Mouse (Mus musculus) granulocyte monocyte progenitor cell, adult 5-6 weeks (primary cell): ENCODE data around the gene Pkdcc. TPM values are rescaled to one million over a fixed set of nuclear protein-coding genes. Genes with fewer than 3 reads are reported as not detected.
A peak's percentile ranks its signal among the peaks of the same experiment; 100 is the strongest.

Source experiments
- ATAC-seq: replicated peaks from 2 replicates; pipeline ENCODE4 v1.8.0; 2016; ENCODE audit warnings: mild to moderate bottlenecking, moderate TSS enrichment, inconsistent platforms; ENCODE audit not compliant: poor library complexity, severe bottlenecking
- total RNA-seq, 2 experiments: library from RNA; stranded (forward) in 1 of 2; stranded (reverse) in 1 of 2; fragments of 200-712, 200-1000 nt in 1 of 2; fragments of >200 nt in 1 of 2; fragmentation: Nextera tagmentation in 1 of 2; gene quantifications; 2 replicates each; pipeline ENCODE4 v1.2.3; 2014 to 2017

Gene Pkdcc
- 0.34 TPM in 1 of 2 replicates, not detected in the other for total RNA-seq (2014; fragmentation: Nextera tagmentation)
- total RNA-seq (2017) = 1.8 TPM in 1 of 2 replicates, not detected in the other

GRCm38 (mm10) chr17:83214674-83215528 is at the start of gene Pkdcc:
Gene Pkdcc, plus strand, starts transcription at chr17:83215292.
- peak; percentile 49 for ATAC-seq

GRCm38 (mm10) chr17:83166195-83166594 is 48.9 kb upstream of the Pkdcc start:
- no peak for ATAC-seq

- ATAC-seq = no peak
Measured at GRCm38 (mm10) chr17:83176146-83176545, 38.9 kb upstream of the Pkdcc start.

- peak; percentile 49 for ATAC-seq
Measured at GRCm38 (mm10) chr17:83178483-83179150, 36.5 kb upstream of the Pkdcc start.

GRCm38 (mm10) chr17:83179151-83179531 is 36.0 kb upstream of the Pkdcc start:
- no peak for ATAC-seq

GRCm38 (mm10) chr17:83179569-83179968 is 35.5 kb upstream of the Pkdcc start:
- ATAC-seq = no peak

- no peak for ATAC-seq
Measured at GRCm38 (mm10) chr17:83181086-83181485, 34.0 kb upstream of the Pkdcc start.

GRCm38 (mm10) chr17:83181592-83181991 is 33.5 kb upstream of the Pkdcc start:
- ATAC-seq = no peak

- no peak for ATAC-seq
Measured at GRCm38 (mm10) chr17:83182061-83182664, 32.9 kb upstream of the Pkdcc start.

- ATAC-seq = no peak
Measured at GRCm38 (mm10) chr17:83182780-83183179, 32.3 kb upstream of the Pkdcc start.

GRCm38 (mm10) chr17:83187751-83188565 is 27.1 kb upstream of the Pkdcc start:
- ATAC-seq = no peak

- no peak for ATAC-seq
Measured at GRCm38 (mm10) chr17:83190810-83191209, 24.3 kb upstream of the Pkdcc start.

GRCm38 (mm10) chr17:83194491-83194890 is 20.6 kb upstream of the Pkdcc start:
- ATAC-seq = no peak

- ATAC-seq = no peak
Measured at GRCm38 (mm10) chr17:83197361-83197923, 17.6 kb upstream of the Pkdcc start.

- ATAC-seq = no peak
Measured at GRCm38 (mm10) chr17:83200469-83200868, 14.6 kb upstream of the Pkdcc start.

- no peak for ATAC-seq
Measured at GRCm38 (mm10) chr17:83201257-83201656, 13.8 kb upstream of the Pkdcc start.

GRCm38 (mm10) chr17:83203692-83204383 is 11.3 kb upstream of the Pkdcc start:
- no peak for ATAC-seq

GRCm38 (mm10) chr17:83207296-83207695 is 7.8 kb upstream of the Pkdcc start:
- no peak for ATAC-seq

- ATAC-seq = no peak
Measured at GRCm38 (mm10) chr17:83208455-83208854, 6.6 kb upstream of the Pkdcc start.
